Mouse (Mus musculus) c-Kit-negative CD71-positive TER-119-positive erythroid progenitor cells, embryonic 14.5 days (primary cell): ENCODE data around the gene Uchl1.

Experiments
- DNase-seq: peaks from one replicate; pipeline ENCODE4 v3.0.0-alpha.2; 2013; ENCODE audit warnings: low read depth, low spot score

The Uchl1 gene

GRCm38 (mm10) chr5:66707859-66708258 lies 32.0 kb downstream of the Uchl1 start:
- DNase-seq: no peak

DNA sequence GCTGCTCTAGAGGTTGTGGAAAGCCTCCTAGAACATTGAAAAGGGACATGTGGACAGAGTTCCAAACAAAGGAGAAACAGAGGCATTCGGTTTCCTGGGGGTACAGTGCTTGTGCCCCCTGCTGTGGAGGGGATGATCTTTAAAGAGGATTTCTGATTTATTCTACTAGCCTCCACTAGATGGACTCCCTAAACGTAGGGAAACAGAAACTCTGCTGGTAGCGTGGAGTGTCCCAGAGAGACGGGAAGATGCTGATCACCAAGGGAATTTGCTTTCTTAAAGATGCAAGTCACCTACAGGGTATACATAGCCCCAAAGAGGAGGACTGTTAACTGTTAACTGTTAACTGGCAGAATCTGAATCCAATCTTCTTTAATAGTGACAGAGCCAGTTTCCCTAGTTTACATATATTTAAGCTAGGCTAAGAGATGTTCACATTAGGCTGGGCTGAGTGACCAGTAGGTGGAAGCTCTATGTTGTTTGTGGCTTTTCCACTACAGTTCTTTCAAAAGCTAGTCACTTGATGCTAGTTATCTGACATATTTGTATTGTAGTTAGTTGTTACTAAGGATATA lies 34.6 kb downstream of the Uchl1 start:
- no peak for DNase-seq

DNA sequence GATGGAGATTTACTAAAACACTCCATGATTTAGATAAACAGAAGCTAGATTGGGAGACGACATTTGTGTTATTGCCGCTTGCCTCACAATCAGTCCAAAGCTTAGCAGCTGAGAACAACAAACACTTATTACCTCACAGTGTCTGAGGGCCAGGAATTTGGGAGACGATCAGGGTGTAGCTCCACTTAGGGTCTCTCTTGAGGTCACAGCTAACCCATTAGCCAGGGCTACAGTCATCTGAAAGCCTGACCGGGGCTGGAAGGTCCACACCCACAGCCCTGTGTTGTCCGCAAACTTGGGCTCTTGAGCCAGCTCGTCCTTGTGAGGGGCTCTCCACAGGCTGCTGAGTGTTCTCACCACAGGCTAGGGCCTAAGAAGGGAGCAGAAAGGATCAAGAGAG lies 36.9 kb downstream of the Uchl1 start:
- no peak for DNase-seq

DNA sequence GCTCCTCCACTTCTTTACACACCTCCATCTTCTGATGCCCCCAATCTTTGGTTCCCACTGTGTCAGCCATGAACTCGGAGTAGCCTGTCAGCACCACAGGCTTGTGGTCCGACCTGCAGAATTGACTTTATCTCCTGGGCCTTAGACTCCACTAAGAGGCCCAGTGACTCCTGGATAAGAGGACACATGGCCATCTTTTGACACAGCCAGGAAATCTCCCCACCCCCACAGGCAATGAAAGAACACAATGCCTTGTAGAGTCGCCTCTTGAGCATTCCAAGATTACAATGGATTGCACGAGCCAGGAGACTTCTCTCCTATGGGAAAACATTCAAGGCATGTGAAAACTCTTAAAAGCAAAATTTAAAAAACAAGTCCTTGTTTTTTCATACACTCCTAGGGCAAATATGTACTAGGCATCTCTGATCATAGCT lies 39.6 kb downstream of the Uchl1 start:
- no peak for DNase-seq

DNA sequence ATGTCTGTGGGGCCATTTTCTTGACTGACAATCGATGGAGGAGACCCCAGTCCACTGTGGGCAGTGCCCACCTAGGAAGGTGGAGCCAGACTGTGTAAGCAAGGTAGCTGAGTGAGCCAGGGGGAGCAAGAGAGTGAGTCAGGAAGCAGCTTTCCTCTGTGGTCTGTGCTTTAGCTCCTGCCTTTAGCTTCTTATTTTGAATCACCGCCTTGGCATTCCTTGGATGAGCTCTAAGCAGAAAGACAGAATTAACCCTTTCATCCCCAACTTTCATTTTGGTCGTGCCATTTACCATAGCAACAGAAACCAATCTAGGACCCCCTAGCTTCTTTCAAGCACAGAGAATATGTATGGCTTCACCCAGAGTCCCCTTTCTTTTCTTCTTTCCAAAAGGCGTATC lies 42.0 kb downstream of the Uchl1 start:
- DNase-seq: no peak

DNA sequence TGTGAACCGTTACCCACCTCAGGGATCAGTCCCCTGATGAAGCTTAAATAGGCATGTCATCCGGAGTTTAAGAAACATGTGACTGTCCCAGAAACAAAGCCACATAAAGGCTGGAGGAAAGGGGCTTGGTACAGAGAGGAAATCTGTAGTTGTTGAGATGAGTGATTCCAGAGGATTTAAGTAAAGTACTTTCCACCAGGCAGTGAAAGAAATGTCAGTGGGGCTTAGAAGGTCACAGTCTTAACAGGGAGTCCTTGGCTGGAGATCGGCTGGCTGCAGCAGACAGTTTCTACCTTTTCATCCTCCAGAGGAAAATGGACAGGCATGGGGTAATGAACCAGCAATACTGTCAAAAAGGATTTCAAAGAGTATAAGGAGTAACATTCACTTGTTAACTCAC lies 42.5 kb downstream of the Uchl1 start:
- DNase-seq: no peak

DNA sequence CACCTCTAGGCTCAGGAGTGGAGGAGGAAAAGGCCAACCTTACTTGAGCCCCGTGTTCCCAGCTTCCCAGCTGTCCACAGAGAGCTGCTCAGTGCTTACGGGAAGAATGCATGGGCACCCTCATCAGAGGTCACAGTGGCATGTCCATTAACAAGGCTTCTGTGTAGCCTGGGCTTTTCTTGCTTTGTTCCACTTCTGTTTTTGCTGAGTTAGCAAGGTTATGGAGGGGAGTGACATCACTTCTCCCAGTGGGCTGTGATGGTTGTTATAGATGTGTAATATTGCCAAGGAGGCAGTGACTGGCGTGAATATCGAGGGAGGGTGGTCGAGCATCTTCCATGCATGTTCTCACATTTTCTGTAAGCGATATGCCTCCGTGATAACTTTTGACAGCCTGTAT lies 43.0 kb downstream of the Uchl1 start:
- no peak for DNase-seq

DNA sequence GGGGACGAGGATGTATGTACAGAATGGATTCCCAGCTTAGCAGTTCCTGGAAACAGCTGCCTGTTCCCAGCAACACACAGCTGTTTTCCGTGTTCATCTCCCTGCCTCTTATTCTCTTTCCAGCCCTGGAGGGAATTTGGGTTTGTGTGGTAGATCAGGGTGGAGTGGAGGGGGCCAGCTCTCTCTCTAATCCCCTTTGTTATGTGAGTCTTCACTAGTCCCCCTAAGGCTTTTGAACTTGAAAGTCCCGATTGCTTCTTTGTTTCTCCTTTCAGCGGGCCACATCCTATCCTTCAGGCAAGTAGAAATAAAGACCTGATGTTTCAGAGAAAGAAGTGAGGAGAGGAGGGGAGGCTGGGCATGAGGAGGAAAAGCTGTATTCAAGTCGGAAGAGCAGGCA lies 45.0 kb downstream of the Uchl1 start:
- no peak for DNase-seq

- DNase-seq: no peak
These were observed 46.7 kb downstream of the Uchl1 start for GRCm38 (mm10) chr5:66722586-66722985.

DNA sequence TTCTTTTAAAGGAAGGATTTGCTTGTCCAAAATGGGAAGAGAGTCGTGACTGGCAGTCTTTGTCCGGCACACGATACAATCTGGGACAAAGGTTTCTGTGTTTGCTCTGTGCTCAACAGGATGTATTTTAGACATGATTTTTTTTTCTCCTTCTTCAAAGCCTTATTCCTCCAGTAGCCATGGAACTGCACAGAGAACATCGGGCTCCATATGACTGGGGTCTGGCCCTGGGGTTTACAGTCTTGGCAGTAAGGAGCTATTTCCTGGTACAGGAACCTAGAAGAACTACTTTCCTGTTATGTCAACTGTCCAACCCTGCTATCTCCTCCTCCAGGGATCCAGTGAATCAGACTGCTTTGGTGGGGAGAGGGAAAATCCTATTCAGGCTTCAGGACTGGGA lies 47.1 kb downstream of the Uchl1 start:
- DNase-seq: no peak

DNA sequence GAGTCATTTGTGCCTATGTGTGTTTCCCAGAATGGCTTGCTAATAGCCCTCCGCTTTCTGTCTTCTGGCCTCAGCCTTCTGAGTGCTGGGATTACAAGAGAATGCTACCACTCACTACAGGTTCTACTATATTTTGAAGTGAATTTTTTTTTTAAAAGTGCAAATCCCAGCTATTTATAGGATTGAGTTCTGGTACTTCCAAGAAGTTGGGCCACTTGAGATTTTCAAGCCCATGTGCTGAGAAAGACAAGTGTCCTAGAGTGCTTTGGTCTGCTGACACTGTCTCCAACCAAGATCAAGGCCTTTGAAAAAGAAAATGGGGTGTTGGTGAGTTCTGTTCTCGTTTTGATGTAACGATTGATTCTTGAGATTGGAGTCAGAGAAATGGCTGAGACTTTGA lies 47.7 kb downstream of the Uchl1 start:
- DNase-seq: no peak

GRCm38 (mm10) chr5:66729306-66729705 lies 53.4 kb downstream of the Uchl1 start:
- DNase-seq: no peak

DNA sequence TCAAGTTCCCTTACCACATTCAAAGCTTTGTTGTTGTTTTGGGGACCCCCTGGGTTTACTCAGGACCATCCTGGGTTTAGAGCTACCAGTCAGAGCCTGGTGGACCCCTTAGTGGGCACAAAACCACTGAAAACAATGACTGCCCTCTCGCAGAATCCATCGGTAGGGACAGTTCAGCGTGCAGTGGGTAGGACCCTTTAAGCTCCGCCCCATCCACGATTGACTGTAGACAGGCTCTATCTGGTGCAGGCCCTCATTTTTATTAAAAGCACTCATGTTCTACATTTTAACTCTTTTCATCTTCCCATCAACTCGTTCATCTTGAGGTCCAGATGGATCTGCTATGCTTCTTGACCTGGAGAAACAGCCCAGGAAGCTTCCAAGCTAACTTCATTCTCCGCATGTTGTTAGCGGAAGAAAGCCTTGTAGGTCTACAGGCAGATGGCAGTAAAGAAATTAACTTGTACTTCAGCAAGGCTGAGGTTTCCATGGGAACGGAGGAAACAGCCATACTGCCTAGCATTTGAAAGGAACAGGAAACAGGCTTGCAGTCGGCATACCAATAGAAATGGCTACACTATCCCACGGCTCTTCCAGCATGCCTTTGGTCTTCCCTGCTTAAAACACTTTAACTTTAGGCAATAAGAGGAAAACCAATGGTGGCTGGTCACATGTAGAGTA lies 54.9 kb downstream of the Uchl1 start:
- DNase-seq: no peak

GRCm38 (mm10) chr5:66731302-66731697 lies 55.4 kb downstream of the Uchl1 start:
- DNase-seq: no peak

DNA sequence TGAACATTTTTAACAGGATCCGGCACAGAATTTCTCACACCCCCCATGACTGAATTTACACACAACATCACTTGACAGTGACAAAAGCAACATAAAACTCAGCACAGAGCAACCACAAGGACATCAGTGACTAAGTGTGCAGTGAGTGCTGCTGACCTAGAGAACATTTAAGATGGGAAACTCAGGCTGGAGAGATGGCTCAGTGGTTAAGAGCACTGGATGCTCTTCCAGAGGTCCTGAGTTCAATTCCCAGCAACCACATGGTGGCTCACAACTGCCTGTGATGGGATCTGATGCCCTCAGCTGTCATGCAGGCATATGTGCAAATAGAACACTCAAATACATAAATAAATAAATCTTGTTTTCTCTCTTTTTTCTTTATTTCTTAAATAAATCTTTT lies 57.7 kb downstream of the Uchl1 start:
- DNase-seq: no peak
